Mouse (Mus musculus): ENCODE measurements around the gene Alx3.

The Alx3 gene

DNA sequence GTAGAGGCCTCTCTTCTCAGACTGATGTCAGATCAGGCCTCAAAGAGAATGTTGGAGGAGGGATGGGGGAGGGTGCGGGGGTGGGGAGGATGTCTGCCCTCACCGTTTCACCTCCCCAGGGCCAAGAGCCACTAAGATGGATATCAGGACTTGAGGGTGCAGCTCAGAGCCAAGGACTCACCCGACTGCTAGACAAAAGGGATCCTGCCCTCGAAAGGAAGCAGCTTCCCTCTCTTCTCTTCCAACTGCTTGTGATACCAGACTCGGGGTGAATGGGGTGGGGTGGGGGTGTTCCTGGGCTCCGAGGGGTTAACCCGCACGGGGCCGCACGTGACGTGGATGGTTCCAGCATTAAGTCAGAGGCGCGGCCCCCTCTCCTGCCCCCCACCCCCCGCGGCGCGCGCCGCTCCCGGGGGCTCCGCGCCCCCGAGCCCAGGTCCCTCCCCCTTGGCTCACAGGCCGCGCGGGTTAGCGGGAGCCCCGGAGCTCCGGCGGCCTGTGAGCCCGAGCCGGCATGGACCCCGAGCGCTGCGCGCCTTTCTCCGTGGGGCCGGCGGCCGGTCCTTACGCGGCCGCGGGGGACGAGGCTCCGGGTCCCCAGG lies at the start of gene Alx3:
Alx3 (plus strand) TSS at position 370 of the 602 bp plus-strand sequence.
- no peak for DNase-seq

DNA sequence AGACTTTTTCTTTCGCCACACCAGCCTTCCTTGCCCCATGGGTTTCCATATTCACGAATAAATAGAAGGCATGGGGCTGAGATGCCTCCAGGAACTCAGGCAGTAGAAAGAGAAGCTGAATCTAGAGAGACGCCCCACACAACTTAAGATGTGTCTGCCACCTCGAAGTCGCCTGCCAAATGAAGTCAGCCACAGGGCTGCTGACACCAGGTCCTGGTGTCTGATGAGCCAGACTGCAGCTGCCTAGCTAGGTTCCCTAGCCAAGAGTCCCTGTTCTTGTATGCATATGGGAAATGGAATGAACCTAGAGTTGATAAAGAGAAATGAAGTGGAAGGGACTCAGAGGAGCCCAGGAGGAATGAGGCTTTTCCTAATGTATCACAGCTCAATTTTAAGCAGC lies 49.6 kb upstream of the Alx3 start:
- DNase-seq: no peak

DNA sequence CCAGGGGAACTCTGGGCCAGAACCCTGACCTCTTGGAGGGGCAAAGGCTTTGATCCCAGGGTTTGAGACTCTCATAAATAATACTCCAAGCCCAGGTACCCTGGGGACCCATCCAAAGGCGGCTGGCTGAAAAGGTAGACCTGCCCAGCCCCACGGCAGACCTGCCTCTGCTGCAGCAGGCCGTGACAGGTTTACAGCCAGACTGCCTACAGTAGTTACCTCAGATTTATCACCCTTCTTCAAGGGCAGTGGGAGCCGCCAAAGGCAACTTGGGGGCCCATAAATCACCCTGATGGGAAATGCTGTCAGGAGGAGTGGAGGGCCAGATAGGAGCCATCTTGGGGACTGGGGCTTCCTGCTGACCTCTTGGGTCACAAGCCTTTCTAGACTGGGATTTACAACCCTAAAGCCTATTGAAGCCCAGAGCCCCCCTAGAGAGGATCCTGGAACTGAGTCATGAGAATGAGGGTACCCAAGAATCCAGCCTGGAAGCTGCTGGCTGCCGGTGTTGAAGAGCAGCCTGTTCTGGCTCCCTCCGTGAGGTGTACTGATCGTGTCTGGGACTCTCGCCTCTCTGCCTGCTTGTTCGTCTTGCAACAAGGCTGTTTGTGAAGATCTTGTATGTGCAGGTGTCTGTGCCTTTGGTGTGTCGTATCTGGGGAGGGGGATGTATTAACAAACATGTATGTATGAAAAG lies 49.0 kb upstream of the Alx3 start:
- DNase-seq: no peak

DNA sequence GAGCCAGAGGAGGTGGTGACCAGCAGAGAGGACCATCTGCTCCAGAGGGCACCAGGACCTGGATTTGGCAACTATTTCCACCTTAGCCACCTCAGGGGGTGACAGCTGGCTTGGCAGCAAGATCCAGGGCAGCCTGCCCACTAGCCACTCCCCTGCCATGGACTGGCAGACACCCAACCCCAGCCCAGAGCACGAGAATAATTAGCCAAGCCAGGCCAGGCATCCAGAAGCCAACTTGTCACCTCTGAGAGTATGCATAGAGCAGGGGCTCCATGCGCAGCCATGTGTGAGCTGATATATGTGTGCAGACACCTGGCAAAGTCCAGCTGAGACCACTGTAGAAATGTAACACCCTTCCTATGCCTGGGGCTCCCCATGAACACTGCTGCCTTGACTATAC lies 47.9 kb upstream of the Alx3 start:
- peak; percentile 81 for DNase-seq

DNA sequence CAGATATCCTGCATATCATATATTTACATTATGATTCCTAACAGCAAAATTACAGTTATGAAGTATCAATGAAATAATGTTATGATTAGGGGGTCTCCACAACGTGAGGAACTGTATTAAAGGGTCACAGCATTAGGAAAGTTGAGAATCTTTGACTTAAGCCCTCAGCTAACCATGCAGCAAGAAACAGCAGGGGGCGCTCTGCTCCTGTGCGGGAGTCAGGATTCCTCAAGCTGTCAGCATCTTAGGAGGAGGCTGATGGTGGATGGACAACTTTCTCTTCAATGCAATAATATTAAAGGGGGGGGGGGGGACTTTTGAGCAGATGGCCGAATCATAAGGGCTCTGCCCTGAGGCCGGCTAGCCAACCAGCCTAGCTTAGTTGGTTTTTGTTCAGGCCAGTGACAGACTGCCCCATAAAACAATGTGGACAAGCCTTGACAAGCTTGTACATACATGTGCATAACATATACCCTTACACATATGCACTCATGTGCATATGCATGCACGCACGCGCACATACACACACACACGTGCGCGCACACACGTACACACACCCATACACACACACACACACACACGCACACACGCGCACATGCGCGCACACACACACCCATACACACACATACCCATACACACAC lies 44.3 kb upstream of the Alx3 start:
- DNase-seq: peak; percentile 66

DNA sequence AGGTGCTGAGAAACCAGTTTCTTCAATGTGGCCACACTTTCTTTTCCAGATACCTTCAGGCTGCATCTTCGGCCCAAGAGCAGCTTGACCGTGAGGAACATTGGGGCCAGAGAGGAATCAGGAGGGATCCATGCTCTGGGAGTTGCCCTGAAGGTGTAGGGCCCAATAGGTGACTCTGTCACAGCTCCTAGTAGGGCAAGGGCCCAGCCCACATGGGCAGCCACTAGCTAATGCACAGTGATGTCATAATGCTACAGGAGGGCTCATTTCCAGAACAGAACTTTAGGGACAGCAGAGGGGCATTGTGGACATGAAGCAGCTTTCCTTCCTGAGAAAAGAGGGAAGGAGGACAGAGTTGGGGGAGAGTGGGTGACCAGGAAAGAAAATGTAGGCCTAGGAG lies 40.0 kb upstream of the Alx3 start, which contains the start of gene Ubl4b:
Ubl4b (minus strand) TSS at position 232 of the 400 bp plus-strand sequence.
- DNase-seq: no peak

DNA sequence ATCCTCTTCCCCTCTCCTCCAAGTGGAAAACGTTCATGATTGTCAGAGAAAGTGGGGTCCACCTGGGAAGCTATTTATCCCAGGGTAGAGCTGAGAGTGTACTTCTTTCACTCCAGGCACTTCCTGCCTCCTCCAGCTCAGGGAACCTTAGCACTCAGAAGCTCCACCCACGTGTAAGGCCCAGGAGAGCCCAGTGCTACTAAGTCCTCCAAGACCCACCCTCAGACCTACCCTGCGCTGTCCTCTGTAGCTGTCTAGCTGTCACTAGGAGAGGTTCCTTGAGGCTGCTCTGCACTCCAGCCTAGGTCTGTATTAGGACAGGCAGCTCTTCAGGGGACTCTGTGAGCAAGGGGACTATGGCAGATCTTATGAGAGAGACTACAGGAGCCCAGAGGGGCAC lies 36.1 kb upstream of the Alx3 start:
- no peak for DNase-seq

DNA sequence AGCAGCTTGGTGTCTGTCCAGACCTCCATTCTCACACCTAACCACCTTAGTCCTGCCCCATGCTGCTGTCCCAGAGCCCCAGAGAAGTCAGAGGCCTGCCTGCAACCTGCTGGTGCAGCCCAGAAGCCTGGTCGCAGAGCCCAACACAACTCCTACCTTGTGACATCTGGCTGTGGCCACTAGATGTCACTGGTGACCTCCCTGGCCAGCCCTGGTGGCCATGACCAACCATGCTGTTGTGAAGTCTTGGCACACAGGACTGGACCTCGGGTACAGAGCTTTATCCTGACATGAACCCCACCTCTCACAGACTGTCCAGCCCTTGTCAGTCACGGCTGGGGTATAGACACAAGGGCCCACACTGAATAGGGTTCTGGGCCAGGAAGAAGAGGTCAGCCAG lies 35.6 kb upstream of the Alx3 start:
- DNase-seq: peak; percentile 76

DNA sequence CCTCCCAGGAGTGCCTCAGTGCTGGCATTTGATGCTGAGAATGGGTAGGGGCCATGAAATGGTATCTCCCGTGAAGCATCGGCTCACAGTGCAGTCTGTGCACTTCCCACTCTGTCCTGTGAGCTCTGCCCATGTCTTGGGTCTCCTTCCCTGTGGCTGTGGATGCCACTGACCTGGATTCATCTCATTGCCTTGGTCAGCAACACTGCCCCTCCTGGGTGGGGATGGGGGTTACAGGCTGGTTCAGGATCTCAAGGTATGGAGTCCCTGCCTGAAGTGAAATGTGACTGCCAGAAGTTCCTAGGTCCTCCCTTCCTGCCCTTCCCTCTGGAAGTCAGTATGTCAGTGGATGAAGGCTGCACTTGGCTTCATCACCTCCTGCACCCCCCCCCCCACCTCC lies 32.7 kb upstream of the Alx3 start:
- DNase-seq: no peak

DNA sequence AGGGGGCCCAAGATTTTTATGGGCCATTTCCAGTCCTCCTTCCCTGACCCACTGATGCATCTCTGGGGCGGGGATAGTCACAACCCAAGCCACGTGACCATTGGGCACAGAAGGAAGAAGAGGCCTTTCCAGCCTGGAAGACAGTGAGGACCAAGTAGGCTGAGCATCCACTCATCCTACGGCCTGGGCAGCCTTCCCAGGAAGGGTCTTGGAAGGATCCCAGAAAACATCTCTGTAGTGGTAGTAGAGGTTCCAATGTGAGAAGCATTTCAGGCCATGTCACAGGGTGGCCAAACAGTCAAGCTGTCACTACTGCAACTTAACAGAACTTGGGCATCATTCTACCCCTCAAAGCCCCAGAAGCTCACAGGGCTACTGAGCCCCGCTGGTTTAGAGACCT lies 32.2 kb upstream of the Alx3 start:
- no peak for DNase-seq

DNA sequence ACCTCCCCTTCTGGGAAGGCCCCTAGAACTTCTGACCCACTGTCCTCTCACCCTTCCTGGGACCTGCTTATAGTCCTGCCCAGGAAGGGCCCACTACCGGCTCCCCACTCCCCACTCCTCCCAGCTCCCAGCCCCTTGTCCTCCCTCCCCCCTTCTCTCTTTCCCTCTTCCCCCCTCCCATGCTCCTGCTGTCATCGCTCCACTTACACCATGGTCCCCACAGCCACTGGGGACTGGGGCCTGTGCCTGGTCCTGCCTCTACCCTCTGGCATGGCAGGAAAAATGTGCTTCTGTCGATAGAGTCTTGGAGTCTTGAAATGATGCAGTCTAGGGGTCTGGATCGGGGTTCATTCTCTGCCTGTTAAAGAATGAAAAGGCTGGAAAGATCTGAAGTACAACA lies 31.0 kb upstream of the Alx3 start:
- DNase-seq: no peak

DNA sequence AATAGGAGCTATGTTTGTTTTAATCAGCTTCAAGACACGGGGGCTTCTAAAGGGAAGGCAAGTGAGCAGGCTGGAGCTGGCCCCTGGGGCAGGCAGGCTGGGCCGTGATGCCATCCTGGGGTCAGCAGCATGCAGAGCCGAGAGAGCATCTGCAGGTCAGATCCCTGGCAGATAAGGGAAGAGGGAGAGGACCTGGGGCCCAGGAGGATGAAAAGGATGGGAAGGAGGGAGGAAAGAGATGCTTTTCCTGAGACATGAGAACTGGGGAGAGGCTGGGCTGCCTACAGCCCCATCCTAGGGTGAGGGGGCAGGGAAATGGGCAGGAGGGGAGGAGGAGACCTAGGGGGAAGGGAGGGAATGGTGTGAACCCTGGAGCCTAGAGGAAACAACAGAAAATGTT lies 29.5 kb upstream of the Alx3 start:
- DNase-seq: no peak

DNA sequence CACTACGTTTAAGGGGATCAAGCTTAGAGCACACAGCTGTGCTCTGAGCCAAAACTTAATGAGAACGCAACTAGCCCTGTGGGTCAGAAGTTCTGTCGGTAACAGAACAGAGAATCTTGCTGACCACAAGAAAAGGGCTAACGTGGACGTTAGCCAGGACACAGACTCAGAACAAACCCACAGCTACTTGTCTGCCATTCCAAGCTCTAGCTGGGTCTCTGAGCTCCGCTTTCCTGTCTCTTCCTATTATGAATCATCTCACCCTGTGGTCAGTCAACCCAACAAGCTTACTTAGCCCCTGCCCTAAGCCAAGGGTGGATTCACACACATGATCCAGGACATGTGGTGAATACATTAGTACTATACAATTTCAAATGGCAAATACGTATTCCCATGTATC lies 27.1 kb upstream of the Alx3 start:
- no peak for DNase-seq

DNA sequence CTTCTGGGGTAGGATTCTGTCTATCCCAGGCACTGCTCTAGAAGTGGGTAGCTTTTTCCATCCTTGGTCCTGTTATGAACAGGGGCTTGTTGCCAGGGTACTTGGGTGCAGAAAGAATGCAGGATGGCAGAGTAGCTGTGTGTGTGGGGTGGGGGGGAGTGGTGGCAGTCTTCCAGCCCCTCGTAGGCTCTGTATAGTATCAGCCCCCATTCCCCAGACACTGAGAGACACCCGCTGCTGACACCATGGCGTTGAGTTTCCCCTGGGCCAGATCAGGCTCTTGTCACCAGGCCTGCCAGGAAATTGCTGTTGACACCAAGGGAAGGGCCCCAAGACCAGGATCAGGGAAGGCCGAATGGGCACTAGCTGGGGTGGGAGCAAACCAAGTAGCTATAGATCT lies 26.1 kb upstream of the Alx3 start:
- no peak for DNase-seq

DNA sequence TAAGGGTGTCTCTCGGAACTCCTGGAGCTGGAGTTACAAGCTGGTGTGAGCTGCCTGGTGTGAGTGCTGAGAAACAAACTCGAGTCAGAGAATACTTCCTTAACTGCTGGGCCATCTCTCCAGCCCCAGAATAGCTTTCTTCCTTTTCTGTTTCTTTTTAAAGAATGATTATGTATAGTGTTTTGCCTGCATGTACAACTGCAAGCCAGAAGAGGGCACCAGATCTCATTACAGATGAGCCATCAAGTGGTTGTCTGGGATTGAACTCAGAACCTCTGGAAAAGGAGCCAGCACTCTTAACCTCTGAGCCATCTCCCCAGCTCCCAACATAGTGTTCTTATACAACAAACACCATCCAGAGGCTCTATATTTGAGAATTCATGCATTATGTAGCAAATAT lies 23.6 kb upstream of the Alx3 start:
- DNase-seq: no peak

DNA sequence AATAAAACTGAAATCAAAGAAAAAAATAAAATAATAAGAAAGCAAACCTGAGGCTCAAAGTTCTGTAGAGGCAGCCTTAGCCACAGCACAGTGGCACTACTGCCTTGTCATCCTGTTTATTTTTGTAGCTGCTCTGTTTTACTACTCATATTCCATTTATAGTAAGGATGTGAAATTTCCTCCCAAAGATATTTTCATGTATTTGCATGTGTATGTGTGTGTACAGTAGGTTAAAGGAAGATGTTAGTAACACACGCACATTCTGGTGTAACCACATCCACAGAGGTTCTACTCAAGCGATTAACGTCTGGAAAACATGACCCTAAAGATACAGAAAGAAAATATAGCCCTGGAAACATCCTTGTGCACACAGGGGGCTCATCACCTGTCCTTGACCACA lies 18.0 kb upstream of the Alx3 start:
- DNase-seq: no peak

DNA sequence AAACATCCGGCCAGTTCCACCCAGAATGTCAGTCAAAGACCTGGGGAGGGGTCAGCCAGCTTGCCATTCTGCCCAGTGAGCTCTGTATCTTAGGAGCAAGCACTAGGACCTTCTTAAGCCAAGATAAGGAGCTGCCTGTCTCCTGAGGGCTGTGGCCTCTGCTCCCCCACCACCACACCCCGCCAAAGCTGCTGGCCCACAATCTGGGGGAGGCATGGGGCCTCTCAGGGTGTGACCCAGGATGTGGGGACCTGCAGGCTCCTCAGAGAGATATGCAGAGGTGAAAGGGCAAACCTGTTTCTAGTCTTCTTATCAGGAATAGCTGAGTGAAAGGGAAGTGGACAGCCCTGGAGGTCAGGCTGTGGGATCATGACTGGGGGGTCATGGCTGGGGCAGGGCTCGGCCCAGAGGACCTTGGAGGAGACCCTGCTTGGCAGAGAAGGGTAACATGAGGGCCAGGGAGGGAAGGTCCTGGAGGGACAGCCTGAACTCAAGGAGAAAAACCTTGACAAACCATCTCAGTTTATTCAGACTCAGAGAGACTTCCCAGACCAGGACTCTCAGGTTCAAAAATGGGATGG lies 16.9 kb upstream of the Alx3 start:
- no peak for DNase-seq

DNA sequence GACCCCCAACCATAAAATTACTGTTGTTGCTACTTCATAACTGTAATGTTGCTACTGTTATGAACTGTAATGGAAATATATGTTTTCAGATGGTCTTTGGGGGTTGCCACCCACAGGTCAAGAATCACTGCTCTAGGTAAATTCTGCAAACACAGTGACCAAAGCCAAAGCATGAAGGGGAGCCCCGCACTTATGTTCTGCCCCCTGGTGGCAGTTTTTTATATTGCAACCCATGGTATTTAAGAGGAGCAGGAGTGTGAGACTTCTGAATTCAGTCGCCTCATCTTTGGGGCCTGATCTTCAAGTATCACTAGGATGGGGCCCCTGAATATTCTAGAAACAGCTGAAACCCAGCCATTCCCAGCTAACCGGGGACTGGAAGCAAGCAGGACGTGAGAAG lies 15.4 kb upstream of the Alx3 start:
- DNase-seq: peak; percentile 37

DNA sequence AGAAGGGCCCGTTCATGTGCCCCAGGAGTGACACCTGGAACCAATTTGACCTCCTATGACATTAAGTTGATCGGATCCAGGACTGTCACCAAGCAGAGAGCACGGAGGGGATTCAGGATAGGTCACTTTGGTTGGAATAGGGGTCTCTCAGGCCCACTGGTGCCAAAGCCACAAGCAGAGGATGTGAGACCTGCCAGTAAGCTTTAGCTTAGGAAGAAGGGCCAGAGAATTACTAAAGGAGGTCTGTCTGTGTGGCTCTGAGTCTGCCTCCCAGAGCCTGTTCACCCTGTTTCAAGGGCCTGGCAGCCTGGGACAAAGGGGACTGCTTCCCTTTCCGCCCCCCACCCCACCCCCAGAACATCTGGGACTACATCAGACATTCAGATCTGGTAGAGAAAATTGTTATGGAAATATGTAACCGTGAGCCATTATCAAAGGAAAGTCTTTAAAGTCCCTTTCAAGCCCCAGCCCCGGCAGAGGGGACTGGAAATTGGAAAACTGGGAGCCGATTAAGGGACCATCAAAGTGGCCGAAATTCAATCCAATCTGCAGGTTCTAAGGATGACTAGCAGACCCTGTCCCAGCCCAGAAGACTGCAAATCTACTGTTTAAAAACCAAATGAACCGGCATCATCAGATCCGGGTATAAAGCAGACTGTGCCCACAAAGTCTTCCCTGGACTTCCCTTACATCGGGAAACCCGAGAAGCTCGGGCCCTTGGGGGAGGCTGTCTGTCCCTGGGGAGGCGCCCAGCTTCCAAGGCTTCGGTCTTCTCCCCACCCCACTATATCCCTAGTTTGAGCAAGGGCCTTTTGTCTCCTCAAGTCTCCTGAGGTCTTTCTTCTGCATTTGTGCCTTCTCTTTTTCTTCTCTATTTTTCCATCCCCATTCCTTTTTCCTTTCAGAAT lies 13.5 kb upstream of the Alx3 start:
- DNase-seq: no peak

DNA sequence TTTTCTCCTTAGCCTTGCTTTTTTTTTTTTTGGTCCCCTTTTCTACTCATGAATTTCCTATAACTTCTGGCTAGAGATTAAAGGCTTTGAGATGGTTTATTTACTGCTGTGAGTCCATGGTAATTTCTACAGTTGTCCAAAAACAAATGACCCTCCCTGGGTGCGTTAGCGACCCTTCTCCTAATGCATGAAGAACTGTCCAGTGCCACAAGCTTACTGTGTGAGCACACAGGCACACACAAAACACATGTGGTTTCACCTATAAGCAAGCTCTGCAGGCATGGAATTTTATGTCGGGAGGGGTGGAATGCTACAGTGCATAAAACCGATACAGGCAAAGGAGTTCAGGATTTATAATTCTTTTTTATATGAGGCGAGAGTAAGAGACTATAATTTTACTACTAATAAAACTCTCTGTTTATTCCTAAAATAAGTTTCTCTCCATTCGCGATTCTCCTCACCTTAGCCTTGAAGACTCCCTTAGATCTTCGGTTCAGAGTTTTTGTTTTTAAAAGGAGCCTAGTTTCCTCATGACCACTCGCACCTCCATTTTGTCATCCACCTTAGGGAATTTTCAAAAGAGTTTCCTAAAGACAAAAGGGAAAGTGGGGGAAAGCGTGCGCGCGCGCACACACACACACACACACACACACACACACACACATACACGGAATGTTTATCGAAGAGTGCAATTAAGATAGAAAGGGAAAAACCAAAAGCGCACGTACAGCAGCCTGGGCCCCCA lies 12.5 kb upstream of the Alx3 start:
- no peak for DNase-seq

DNA sequence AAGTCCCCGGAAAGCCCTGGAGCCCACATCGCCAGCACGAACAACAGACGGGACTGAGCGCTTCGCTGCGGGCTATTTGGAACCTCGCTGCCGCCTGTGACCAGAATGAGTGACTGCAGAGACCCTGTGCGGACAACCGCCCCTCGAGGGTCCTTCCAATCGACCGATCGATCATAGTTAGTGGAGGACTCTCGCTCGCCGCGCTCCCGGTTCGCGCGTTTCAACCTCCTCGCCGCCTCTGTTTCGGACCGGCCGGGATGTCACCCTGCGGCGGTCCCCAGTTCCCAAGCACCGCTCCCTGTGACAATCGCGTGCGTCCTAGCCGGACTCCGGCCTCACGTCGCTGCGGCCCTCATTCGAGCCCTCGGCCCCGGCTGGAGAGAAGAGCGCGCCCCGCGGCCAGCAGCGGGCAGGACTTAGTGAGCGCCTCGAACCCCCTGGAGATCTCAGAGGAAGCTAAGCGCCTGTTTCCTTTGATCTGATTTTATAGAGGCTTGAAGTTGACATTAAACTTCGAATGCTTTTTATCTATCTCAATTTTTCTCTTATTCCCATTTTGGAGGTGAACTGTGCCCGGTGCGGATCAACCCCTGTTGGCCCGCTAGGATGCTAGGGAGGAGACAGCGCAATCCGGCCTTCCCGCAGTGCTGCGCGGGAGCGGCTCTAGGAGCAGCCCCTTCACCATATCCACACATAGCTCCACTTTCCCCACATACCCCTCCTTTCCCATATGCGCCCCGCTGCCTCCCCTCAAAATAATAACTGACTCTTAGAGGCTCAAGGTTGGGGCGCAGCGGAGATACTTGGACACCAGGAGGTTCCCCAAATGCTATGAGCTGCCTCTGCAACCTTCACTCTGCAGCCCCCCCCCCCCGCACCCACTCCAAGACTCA lies 11.7 kb upstream of the Alx3 start:
- DNase-seq: no peak

Data from cerebellum, adult 11-12 months (tissue).